Mouse (Mus musculus) embryonic fibroblast, embryonic 13.5 days (primary cell): ENCODE measurements around the gene Phf7.

Source experiments
- CTCF ChIP-seq: IDR thresholded peaks from 2 replicates; pipeline ENCODE4 v1.5.1; 2011; ENCODE audit warnings: mild to moderate bottlenecking, control low read depth, low read length, moderate library complexity, borderline replicate concordance; ENCODE audit not compliant: insufficient read depth
- POLR2A ChIP-seq: IDR thresholded peaks from 2 replicates; pipeline ENCODE4 v1.6.1; 2011; ENCODE audit warnings: low read depth, mild to moderate bottlenecking, control low read depth, low read length, moderate library complexity

DNA sequence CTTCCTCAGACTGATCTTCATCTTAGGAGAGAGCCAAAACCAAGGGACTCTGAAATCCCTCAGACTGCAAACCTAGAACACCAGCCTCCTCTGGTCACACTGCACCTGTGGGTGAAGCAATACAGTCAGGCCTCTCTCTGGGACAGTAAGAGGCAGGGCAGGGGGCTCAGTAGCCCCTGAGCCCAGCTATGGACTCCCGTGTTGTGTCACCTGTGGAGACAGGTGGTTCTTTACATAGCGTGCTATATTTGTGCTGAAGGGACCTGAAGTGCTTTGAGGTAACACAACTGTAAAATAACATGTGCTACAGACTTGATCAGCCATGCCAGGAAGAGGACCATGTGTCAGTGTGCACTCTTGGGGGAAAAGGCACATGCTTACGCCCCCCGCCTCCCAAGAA is 55.6 kb downstream of the Phf7 start:
- no peak for TF ChIP-seq CTCF
- no peak for TF ChIP-seq POLR2A
